In genomic region chr12:85437172-85437876, GRCm38 (mm10) we compare ENCODE assay signal across 8 mouse cellular contexts. TPM values are rescaled to one million over a fixed set of nuclear protein-coding genes. Genes with fewer than 3 reads are reported as not detected.
DNase-seq lines count a peak whose midpoint lies in the region; ATAC-seq and TF ChIP-seq lines count a peak whose summit lies in the region.

No protein-coding gene starts in this region.

- H3K27me3 ChIP-seq in hindbrain, embryonic 14.5 days (ENCODE audit: control insufficient read depth, insufficient read depth, low read length): no peaks in the 10 kb centered on the region
- no peaks in the 10 kb centered on the region for H3K27me3 ChIP-seq in hindbrain, embryonic 11.5 days (ENCODE audit: control insufficient read depth, insufficient read depth, low read length)
- peaks cover 2% of the 10 kb centered on the region; the same call in 1 of the 2 replicates for H3K27me3 ChIP-seq in hindbrain, embryonic 16.5 days (replicated peaks; ENCODE audit: control insufficient read depth, insufficient read depth, low read length)
- no peaks in the 10 kb centered on the region for H3K27me3 ChIP-seq in neural tube, embryonic 15.5 days (replicated peaks)

- peaks cover 22% of the 10 kb centered on the region for H3K4me1 ChIP-seq in hindbrain, embryonic 14.5 days (replicated peaks; ENCODE audit: control insufficient read depth, insufficient read depth, low read length)
- no peaks in the 10 kb centered on the region; the same call in 1 of the 2 replicates for H3K4me1 ChIP-seq in hindbrain, embryonic 11.5 days (replicated peaks; ENCODE audit: control insufficient read depth, insufficient read depth, low read length)
- H3K4me1 ChIP-seq in hindbrain, embryonic 16.5 days (ENCODE audit: control insufficient read depth, insufficient read depth, low read depth, low read length): peaks cover 26% of the 10 kb centered on the region
- peaks cover 25% of the 10 kb centered on the region for H3K4me1 ChIP-seq in neural tube, embryonic 15.5 days

- H3K36me3 ChIP-seq in hindbrain, embryonic 14.5 days (replicated peaks; ENCODE audit: control insufficient read depth, insufficient read depth): no peaks in the 10 kb centered on the region
- H3K36me3 ChIP-seq in hindbrain, embryonic 11.5 days (ENCODE audit: control insufficient read depth, insufficient read depth, low read length): no peaks in the 10 kb centered on the region
- H3K36me3 ChIP-seq in hindbrain, embryonic 16.5 days (ENCODE audit: control insufficient read depth, insufficient read depth, low read length): no peaks in the 10 kb centered on the region
- H3K36me3 ChIP-seq in neural tube, embryonic 15.5 days: no peaks in the 10 kb centered on the region

- peak; percentile 63 for ATAC-seq in hindbrain, embryonic 14.5 days (ENCODE audit: low FRiP score)
- ATAC-seq in hindbrain, embryonic 11.5 days (ENCODE audit: low FRiP score): no peak
- peak; percentile 69 for ATAC-seq in hindbrain, embryonic 16.5 days
- ATAC-seq in neural tube, embryonic 15.5 days (ENCODE audit: low FRiP score): peak; percentile 38; the same call in 1 of the 2 replicates

- no peaks in the 10 kb centered on the region for H3K9me3 ChIP-seq in hindbrain, embryonic 14.5 days (ENCODE audit: control insufficient read depth, low read length)
- no peaks in the 10 kb centered on the region for H3K9me3 ChIP-seq in hindbrain, embryonic 11.5 days (ENCODE audit: control insufficient read depth, low read length)
- H3K9me3 ChIP-seq in hindbrain, embryonic 16.5 days (ENCODE audit: control insufficient read depth, low read length): no peaks in the 10 kb centered on the region
- H3K9me3 ChIP-seq in neural tube, embryonic 15.5 days (replicated peaks): no peaks in the 10 kb centered on the region

- DNase-seq in hindbrain, embryonic 14.5 days (ENCODE audit: low spot score): peak; percentile 63
- no peak for DNase-seq in hindbrain, embryonic 11.5 days (ENCODE audit: low spot score)
- peak; percentile 87 for DNase-seq in brain, embryonic 14.5 days (ENCODE audit: low read depth)
- peak; percentile 79 for DNase-seq in gastrocnemius, adult 2 months
- no peak for DNase-seq in thymus, postnatal 25 days
- DNase-seq in thymus, postnatal 0 days (ENCODE audit: low spot score): no peak

- no peak for TF ChIP-seq POLR2A in brain, embryonic 14.5 days (IDR thresholded peaks at IDR 0.05; ENCODE audit: borderline replicate concordance, extremely low read depth, insufficient read depth, insufficient read length, poor library complexity, severe bottlenecking)

- peak overlapping the region; percentile 78; the same call in 1 of the 2 replicates for H3K27ac ChIP-seq in hindbrain, embryonic 14.5 days
- H3K27ac ChIP-seq in hindbrain, embryonic 11.5 days (ENCODE audit: low read depth, low read length): no peak overlapping the region
- H3K27ac ChIP-seq in gastrocnemius, adult 2 months: peak overlapping the region; percentile 98
- no peak overlapping the region; the same call in 1 of the 2 replicates for H3K27ac ChIP-seq in hindbrain, embryonic 16.5 days (ENCODE audit: low read depth, low read length)
- peak overlapping the region; percentile 76 for H3K27ac ChIP-seq in neural tube, embryonic 15.5 days (replicated peaks)

- H3K9ac ChIP-seq in hindbrain, embryonic 14.5 days: no peak overlapping the region
- H3K9ac ChIP-seq in hindbrain, embryonic 11.5 days (ENCODE audit: low read depth, low read length): no peak overlapping the region
- no peak overlapping the region for H3K9ac ChIP-seq in hindbrain, embryonic 16.5 days (ENCODE audit: low read depth, low read length)
- no peak overlapping the region for H3K9ac ChIP-seq in neural tube, embryonic 15.5 days (replicated peaks)

- no peak overlapping the region for H3K4me2 ChIP-seq in hindbrain, embryonic 14.5 days (replicated peaks)
- no peak overlapping the region for H3K4me2 ChIP-seq in hindbrain, embryonic 11.5 days (replicated peaks; ENCODE audit: low read depth, low read length)
- H3K4me2 ChIP-seq in hindbrain, embryonic 16.5 days (ENCODE audit: low read length): no peak overlapping the region
- no peak overlapping the region for H3K4me2 ChIP-seq in neural tube, embryonic 15.5 days

- H3K4me3 ChIP-seq in hindbrain, embryonic 14.5 days (replicated peaks; ENCODE audit: low read length): no peak overlapping the region
- H3K4me3 ChIP-seq in hindbrain, embryonic 11.5 days (ENCODE audit: low read depth, low read length): no peak overlapping the region
- H3K4me3 ChIP-seq in gastrocnemius, adult 2 months: peak overlapping the region; percentile 56
- no peak overlapping the region for H3K4me3 ChIP-seq in hindbrain, embryonic 16.5 days (ENCODE audit: low read length)
- H3K4me3 ChIP-seq in neural tube, embryonic 15.5 days (replicated peaks): no peak overlapping the region

- peak; percentile 14; the same call in 1 of the 2 replicates for TF ChIP-seq CTCF in brain, embryonic 14.5 days (IDR thresholded peaks at IDR 0.05; ENCODE audit: borderline replicate concordance, extremely low read depth, insufficient read depth, insufficient read length)
- peak; percentile 48 for TF ChIP-seq CTCF in gastrocnemius, adult 2 months (IDR thresholded peaks at IDR 0.05)

- 45% methylated on average over 17 of the region's 17 CpGs for WGBS in hindbrain, embryonic 14.5 days
- 71% methylated on average over 17 of the region's 17 CpGs for WGBS in hindbrain, embryonic 11.5 days
- 34% methylated on average over 17 of the region's 17 CpGs for WGBS in hindbrain, embryonic 16.5 days
- 33% methylated on average over 17 of the region's 17 CpGs for WGBS in neural tube, embryonic 15.5 days

- intact Hi-C loops in gastrocnemius, adult 2 months (cut with DNase I): loop anchor here (1.0 to 2.0 kb wide), 2 partner anchors 10 to 35 kb away; partner anchors contain the start of gene Fos

RNA-seq across cellular contexts. Expression of gene Fos, which starts 36.4 kb away (rescaled TPM):
- polyA plus RNA-seq in hindbrain, embryonic 14.5 days (2014; fragmentation: Nextera tagmentation; extraction: Ambion mirVana): 2.7 and 3.4 TPM in 2 replicates
- polyA plus RNA-seq in hindbrain, embryonic 11.5 days (2014; fragmentation: Nextera tagmentation; extraction: Ambion mirVana): 1.4 and 1.6 TPM in 2 replicates
- 1.9 and 2.0 TPM in 2 replicates for polyA plus RNA-seq in brain, embryonic 14.5 days (2012; rRNA removed)
- total RNA-seq in gastrocnemius, adult 2 months (2021): 1 to 10 TPM; 3.6 to 8.7 TPM
- 3.9 and 4.3 TPM in 2 replicates for polyA plus RNA-seq in hindbrain, embryonic 16.5 days (2015; fragmentation: Nextera tagmentation; extraction: Ambion mirVana)
- polyA plus RNA-seq in neural tube, embryonic 15.5 days (2015; fragmentation: Nextera tagmentation; extraction: Ambion mirVana): 5.7 and 6.0 TPM in 2 replicates
- 3.9 and 4.9 TPM in 2 replicates for polyA plus RNA-seq in thymus, postnatal 0 days (2015; fragmentation: Nextera tagmentation; extraction: Ambion mirVana)

Comparison
In these comparisons a context has a peak if more than half of its experiments do, and no peak if none do; other contexts are left out.
1. DNase-seq: peak in hindbrain, embryonic 14.5 days (single experiment), brain, embryonic 14.5 days (single experiment) and gastrocnemius, adult 2 months (single experiment); none in hindbrain, embryonic 11.5 days (single experiment), thymus, postnatal 25 days (single experiment) and thymus, postnatal 0 days (single experiment).
2. H3K27ac ChIP-seq: peak in hindbrain, embryonic 14.5 days (single experiment), gastrocnemius, adult 2 months (single experiment) and neural tube, embryonic 15.5 days (single experiment); none in hindbrain, embryonic 11.5 days (single experiment) and hindbrain, embryonic 16.5 days (single experiment).